Mouse (Mus musculus) thymus, adult 2 months (tissue): ENCODE measurements around the gene Tnpo2. TPM values are rescaled to one million over a fixed set of nuclear protein-coding genes. Genes with fewer than 3 reads are reported as not detected.

Experiments used
- DNase-seq: peaks from one replicate; pipeline ENCODE4 v3.0.0; 2021
- H3K27ac ChIP-seq: fragments of 200-500 bp; 2 replicates; pipeline ENCODE4 v1.5.1; 2012; ENCODE audit warnings: low read length, control low read depth; ENCODE audit not compliant: control insufficient read depth, insufficient read depth
- H3K27me3 ChIP-seq: fragments of 200-500 bp; 2 replicates; pipeline ENCODE4 v1.6.1; 2012; ENCODE audit warnings: mild to moderate bottlenecking, low read length, moderate library complexity, mixed read lengths; ENCODE audit not compliant: control insufficient read depth, insufficient read depth
- H3K36me3 ChIP-seq: fragments of 200-500 bp; 2 replicates; pipeline ENCODE4 v1.6.1; 2012; ENCODE audit warnings: mild to moderate bottlenecking, low read length, moderate library complexity; ENCODE audit not compliant: control insufficient read depth, insufficient read depth
- H3K4me1 ChIP-seq: fragments of 200-500 bp; replicated peaks from 2 replicates; pipeline ENCODE4 v1.6.1; 2012; ENCODE audit warnings: low read length; ENCODE audit not compliant: control insufficient read depth, insufficient read depth
- H3K4me3 ChIP-seq: fragments of 200-500 bp; 2 replicates; pipeline ENCODE4 v1.5.1; 2012; ENCODE audit warnings: mild to moderate bottlenecking, low read length, control low read depth, moderate library complexity; ENCODE audit not compliant: control insufficient read depth, insufficient read depth
- CTCF ChIP-seq: fragments of 200-500 bp; IDR thresholded peaks from 2 replicates; pipeline ENCODE4 v1.5.1; 2012; ENCODE audit warnings: mild to moderate bottlenecking, control low read depth, low read length, moderate library complexity, borderline replicate concordance; ENCODE audit not compliant: control insufficient read depth, poor library complexity, insufficient read depth; ENCODE audit errors: extremely low read depth
- POLR2A ChIP-seq: fragments of 200-500 bp; IDR thresholded peaks from 2 replicates; pipeline ENCODE4 v1.6.1; 2012; ENCODE audit warnings: mild to moderate bottlenecking, low read length, control low read depth, moderate library complexity; ENCODE audit not compliant: control insufficient read depth, poor library complexity, insufficient read depth; ENCODE audit errors: extremely low read depth
- WGBS: fragments of 180-500 bp; shearing (Covaris S2); methylation state at CpG from one replicate; pipeline ENCODE4 v1.1.7; 2018; 5-methylcytosine and 5-hydroxymethylcytosine counted together
- polyA plus RNA-seq: library from polyadenylated mRNA; depleted of rRNA; stranded (reverse); fragments of >200 nt; gene quantifications from 2 replicates; pipeline ENCODE4 v1.2.3, GENCODE M21; 2012; rRNA removed

The Tnpo2 gene
- 138 and 144 TPM in 2 replicates for polyA plus RNA-seq

GRCm38 (mm10) chr8:85036718-85037365, at the start of gene Tnpo2:
Gene Tnpo2 (plus strand): TSS chr8:85036915.
- no peaks in the 10 kb centered on the region for H3K27me3 ChIP-seq
- under 1% methylated on average over 59 of the region's 59 CpGs for WGBS
- H3K4me3 ChIP-seq, result peak within 1 kb of the TSS; percentile 83
- peak; percentile 17; the same call in 1 of the 2 replicates for TF ChIP-seq CTCF
- TF ChIP-seq POLR2A, result 0 out of 2 replicates have a peak, but pooled peaks have one; percentile 51
- H3K27ac ChIP-seq, result peak within 1 kb of the TSS; percentile 90
- peak; percentile 90 for DNase-seq
- peaks cover 8% of the 10 kb centered on the region for H3K4me1 ChIP-seq
- H3K36me3 ChIP-seq, result peaks cover 15% of the 10 kb centered on the region

DNA sequence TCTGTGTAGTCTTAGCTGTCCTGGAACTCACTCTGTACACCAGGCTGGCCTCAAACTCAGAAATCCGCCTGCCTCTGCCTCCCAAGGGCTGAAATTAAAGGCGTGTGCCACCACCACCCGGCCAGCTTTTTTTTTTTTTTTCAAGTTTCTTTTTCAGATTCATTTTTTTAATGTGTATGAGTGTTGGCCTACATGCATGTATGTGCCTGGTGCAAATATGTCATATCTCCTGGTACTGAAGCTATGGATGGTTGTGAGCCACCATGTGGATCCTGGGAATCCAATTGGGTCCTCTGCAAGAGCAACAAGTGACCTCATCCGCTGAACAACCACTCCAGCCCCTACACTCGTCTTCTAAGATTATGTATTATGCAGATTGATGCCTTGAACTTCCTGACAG, 49.3 kb upstream of the Tnpo2 start:
- Histone ChIP-seq H3K4me3 (no peak overlapping the region), H3K27ac (no peak overlapping the region), H3K4me1 (peaks cover 31% of the 10 kb centered on the region), H3K36me3 (no peaks in the 10 kb centered on the region), H3K27me3 (no peaks in the 10 kb centered on the region)
- TF ChIP-seq CTCF (no peak), POLR2A (no peak)
- no peak for DNase-seq
- WGBS, result 94% methylated on average over 5 of the region's 5 CpGs

GRCm38 (mm10) chr8:84987903-84988302, 48.8 kb upstream of the Tnpo2 start:
- H3K4me1 ChIP-seq, result peaks cover 26% of the 10 kb centered on the region
- no peaks in the 10 kb centered on the region for H3K36me3 ChIP-seq
- no peaks in the 10 kb centered on the region for H3K27me3 ChIP-seq
- no peak overlapping the region for H3K27ac ChIP-seq
- 96% methylated on average over 2 of the region's 2 CpGs for WGBS
- DNase-seq, result no peak
- no peak for TF ChIP-seq CTCF
- no peak for TF ChIP-seq POLR2A
- no peak overlapping the region for H3K4me3 ChIP-seq

GRCm38 (mm10) chr8:84989311-84989731, 47.4 kb upstream of the Tnpo2 start:
- no peaks in the 10 kb centered on the region for H3K36me3 ChIP-seq
- H3K4me3 ChIP-seq, result no peak overlapping the region
- H3K27ac ChIP-seq, result no peak overlapping the region
- no peak for DNase-seq
- peaks cover 24% of the 10 kb centered on the region for H3K4me1 ChIP-seq
- no peaks in the 10 kb centered on the region for H3K27me3 ChIP-seq
- TF ChIP-seq CTCF (no peak), POLR2A (no peak)
- 38% methylated on average over 15 of the region's 15 CpGs for WGBS

DNA sequence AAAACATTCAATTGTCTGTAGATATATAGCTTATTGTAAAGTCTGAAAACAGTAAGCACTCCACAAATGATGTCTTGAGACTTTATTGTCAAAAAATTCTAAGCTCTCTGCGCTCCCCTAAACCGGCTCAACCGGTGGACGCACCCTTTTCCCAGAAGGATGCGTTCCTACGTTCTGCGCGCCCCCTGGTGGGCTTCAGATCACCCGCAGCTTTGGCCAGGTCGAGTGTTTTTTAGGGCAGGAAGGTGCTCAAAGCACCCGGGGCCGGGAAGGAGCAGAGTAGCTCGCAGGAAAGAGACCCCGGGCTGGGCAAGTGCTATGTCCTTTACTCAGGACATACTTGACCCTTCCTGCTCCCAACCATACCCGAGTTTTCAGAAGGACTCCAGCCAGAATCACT, 46.9 kb upstream of the Tnpo2 start:
- peak; percentile 97 for TF ChIP-seq CTCF
- TF ChIP-seq POLR2A, result no peak
- 0% methylated on average over 15 of the region's 15 CpGs for WGBS
- 0 out of 2 replicates have a peak overlapping the region, but pooled peaks have one; percentile 6 for H3K27ac ChIP-seq
- DNase-seq, result peak; percentile 92
- peak overlapping the region; percentile 33 for H3K4me3 ChIP-seq
- no peaks in the 10 kb centered on the region for H3K36me3 ChIP-seq
- H3K4me1 ChIP-seq, result peaks cover 19% of the 10 kb centered on the region
- H3K27me3 ChIP-seq, result no peaks in the 10 kb centered on the region

- Histone ChIP-seq H3K4me3 (peak within 1 kb of the TSS; percentile 52), H3K36me3 (no peaks in the 10 kb centered on the region), H3K27me3 (no peaks in the 10 kb centered on the region), H3K27ac (0 out of 2 replicates have a peak within 1 kb of the TSS, but pooled peaks have one; percentile 6), H3K4me1 (peaks cover 14% of the 10 kb centered on the region)
- under 1% methylated on average over 28 of the region's 28 CpGs for WGBS
- no peak; the same call in 1 of the 2 replicates for TF ChIP-seq POLR2A
- peak; percentile 81 for TF ChIP-seq CTCF
- DNase-seq, result peak; percentile 96
Measured at GRCm38 (mm10) chr8:84990349-84990748, 46.4 kb upstream of the Tnpo2 start, which contains the start of gene Hook2. Gene Hook2 (plus strand): TSS chr8:84990603.
